Mouse (Mus musculus) left cerebral cortex, adult 8-10 months (tissue): ENCODE measurements around the gene Gm49395. TPM values are rescaled to one million over a fixed set of nuclear protein-coding genes. Genes with fewer than 3 reads are reported as not detected.
A peak's percentile ranks its signal among the peaks of the same experiment; 100 is the strongest.

Source experiments
- DNase-seq, 2 experiments: peaks; one replicate each; pipeline ENCODE4 v3.0.0; 2022; ENCODE audit warnings: low spot score in 2 of 2
- total RNA-seq, 4 experiments: library from RNA; stranded (reverse); gene quantifications; 2 replicates each; pipeline ENCODE4 v1.2.4; 2022

Gene Gm49395
- total RNA-seq, 4 experiments from 2014 or later = 2.0 to 4.1 (median 3.9) TPM

DNA sequence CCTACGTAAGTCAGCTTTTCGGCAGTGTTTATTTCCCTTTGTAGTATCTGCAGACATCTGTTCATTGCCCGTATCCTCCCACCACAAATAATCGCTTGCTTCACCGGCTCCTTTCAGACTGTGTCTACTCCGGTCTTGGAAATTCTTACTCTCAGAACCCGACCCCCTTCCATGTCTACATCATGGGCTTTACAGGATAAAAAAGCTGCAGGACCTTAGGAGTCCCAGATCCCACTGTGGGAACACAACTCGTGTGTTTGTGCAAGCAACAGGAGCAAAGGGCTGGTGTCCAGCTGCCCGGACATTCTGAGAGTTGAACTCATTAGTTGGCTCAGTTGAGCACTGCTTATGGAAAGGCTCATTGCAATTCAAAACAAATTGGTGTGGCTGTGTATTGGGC lies 46.9 kb downstream of the Gm49395 start:
- no peak for DNase-seq

DNA sequence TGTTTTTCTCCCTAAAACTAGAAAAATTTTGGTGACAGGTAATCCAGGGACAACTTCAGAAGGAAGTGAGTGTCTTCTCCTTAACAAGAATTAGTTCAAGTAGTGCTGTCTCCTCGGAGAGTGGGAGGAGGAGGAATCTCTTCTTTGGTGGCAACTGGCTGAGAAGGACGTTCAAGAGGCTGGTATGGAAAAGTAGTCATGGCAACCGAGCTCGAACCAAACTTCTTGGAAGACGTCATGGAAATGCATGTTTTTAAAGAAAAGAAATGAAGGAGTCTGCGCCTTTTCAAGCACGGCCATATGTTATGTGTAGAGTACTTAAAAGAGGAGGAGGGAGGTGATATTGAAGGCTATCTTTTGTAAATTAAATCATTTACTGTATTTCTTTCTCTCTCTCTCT lies 49.2 kb downstream of the Gm49395 start:
- peak in 1 of 2 experiments; percentile 38 for DNase-seq

DNA sequence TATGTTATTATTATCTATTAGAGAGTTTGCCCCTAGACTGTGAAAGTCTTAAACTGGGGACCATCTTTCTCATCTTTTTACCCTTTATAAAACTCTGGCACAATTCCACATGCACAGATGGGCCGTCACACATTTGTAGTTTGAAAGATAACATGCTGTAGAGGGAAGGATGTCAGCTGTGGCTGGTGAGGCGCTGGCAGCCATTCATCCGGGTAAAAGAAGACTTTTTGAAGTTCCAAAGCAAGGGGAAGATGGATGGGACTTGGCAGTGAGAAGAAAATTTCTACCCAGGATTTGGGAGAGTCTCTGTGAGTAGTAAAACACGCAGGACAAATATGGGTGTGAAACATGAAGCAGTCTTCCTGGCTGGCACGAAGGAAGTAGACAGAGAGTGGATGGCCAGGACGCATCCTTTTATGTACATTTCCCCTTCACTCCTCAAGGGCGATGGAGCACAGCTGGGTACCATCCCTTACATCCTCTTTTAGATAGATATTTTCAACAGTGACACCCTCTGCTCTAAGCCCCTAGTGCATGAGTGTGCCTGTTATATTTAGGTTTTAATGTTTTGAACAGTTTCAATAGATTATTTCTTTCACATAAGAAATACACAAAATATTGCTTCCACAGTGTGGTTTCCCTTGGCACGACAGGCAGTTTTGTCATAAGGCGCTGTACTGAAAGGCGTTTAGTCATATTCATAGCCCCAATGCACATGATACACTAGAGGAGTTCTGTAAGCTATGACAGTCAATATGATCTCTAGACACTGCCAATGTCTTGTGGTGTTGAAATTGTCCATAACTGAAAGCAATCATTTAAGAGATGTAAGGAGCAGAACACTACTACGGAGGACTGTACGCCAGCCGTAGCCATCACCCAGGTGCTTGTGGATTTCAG lies 50.8 kb downstream of the Gm49395 start:
- DNase-seq = no peak

DNA sequence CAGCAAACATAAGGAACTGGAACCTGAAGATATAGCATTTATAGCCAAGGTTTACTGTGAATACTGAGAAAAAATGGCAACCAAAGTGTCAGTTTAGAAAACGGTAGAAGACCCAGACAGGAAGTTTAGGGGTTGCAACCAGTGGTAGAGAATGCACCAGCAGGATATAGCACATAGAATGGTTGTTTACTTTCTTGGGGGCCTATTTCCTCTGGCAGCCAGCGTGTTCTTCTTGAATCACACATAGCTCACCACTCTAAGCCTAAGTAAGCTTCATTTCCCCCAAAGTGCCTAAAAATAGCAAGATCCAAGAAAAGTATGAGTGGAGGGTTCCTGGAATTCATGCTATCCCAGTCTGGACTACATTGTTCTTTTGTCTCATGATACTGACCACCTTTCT lies 59.1 kb downstream of the Gm49395 start:
- DNase-seq = no peak

DNA sequence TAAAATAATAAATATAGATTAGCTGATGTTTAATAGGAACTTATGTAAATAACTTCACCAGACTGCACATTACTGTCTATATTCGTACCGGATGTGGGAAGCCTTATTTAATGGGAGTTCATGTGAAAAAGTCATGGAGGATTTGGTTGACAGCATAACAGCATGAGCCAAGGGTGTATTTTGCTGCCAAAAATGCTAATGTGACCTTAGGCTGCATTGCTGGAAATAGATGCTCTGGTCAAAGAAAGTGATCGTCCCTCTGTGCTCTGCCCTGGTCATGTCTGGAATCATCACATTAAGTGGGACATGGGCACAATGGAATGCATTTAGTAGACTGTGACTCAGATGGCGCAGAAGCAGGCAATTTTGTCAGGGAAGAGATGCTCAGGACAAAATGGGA lies 64.4 kb downstream of the Gm49395 start:
- no peak for DNase-seq

DNA sequence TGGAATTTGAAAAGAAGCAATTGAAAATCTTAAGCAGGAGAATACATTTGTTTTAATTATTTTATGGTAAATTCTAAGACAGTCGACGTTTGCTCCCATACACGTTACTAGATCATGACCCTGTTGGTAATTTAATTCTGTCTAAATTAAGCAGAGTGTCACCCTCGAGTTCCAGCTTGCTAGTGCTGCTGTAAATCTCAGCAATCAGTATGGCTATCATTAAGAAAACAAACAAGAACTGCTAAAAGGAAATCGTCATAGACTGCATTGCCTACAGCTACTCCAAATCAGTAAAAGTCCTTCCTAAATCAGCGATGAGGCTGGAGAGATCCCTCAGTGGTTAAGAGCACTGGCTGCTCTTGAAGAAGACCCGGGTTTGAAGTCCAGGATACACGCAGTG lies 66.3 kb downstream of the Gm49395 start:
- DNase-seq = no peak

DNA sequence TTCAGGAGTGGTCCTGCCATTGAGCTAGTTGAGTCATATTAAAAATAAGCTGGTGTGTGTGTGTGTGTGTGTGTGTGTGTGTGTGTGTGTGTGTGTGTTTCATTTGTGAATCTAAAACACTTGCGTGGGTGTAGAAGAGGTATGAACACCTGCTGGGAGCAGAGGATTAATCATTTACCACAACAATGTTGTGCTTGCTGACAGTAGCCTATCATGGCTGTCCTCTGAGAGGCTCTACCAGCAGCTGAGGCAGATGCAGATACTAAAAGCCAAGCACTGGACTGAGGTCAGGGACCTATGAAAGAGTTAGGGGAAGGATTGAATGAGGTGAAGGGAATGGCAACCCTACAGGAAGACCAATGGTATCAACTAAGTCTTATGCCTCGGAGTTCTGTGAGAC lies 68.6 kb downstream of the Gm49395 start:
- no peak for DNase-seq

DNA sequence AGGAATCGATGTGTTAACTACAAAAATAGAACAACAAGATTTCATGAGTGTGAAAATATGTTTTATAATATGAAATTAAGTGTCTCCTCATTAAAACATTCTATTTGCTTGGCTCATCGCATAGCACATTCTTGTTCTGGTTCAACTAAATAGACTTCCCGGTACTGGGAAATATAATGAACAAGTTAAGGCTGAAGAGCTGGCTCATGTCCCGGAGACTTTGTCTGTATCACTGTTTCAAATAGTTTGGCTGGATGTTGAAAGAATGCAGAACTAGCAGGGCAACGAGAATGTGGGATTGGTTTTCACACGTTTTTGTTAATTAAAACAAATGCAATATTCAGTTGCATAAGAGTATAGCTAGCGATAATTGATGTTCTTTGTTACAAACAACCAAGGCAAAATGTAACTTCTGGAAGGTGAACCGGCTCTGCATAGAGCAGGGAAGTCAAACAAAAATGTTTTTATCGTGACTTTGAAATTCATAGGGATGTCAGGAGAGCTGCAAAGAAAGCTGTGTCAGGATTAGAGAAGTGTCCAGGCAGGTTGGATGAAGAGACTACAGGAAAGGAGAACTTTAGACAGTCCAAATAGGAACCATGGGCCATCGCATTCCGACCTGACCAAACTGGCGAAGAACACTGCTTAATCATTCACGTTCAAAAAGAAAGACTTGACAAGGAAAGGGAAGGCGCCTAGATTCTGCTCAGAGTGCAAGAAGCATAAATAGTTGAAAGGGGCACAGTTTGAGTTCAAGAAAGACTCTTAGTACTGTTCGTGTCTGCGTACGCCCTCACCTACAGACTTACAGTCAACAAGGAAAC lies 70.3 kb downstream of the Gm49395 start:
- no peak for DNase-seq

DNA sequence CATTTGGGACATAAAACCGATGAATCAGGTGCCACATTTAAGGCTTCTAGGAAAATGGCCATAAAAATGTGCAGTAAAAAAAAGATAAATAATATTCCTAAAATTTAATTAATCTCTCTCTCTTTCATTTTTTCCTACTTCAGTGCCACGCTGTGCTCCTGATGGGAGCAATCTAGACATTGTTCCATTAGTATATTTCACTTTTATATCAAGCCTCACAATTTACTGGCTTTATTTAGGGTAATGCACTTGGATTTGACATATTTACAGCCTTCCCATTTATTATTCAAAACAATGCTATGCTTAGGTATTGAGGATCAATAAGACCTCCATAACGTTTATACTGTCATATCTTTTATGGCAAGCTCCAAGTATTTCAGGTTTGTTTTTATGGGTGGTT lies 76.3 kb downstream of the Gm49395 start:
- DNase-seq = no peak

DNA sequence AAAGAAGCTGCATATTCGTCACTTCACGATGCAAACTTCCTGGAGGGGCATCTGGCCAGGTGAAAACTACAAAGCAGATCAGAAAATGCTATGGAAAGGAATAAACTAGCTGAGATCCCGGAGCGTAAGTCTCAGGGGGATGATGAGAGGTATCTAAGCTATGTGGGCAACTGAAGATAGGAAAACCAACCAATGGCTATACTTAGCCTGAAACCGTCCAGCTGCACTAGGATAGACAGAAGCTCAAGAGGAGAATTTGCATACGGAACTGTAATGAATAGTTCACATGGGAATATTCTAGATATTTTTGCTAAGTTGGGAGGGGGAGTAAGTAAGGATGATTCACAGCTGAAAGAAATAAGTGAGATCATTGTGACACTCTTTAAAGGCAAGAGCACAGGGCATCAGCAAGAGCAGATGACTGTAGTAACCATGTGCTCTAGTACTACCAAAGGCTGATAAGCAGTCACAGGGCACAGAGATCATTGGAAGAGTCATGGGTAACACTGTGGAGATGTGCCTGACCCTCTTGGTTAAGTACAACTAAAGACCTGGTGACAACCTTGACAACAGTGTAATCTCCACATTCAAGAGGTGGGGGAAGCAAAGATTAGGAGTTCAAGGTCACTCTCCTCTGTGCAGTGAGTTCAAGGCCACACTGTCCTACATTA lies 79.5 kb downstream of the Gm49395 start:
- DNase-seq = no peak

DNA sequence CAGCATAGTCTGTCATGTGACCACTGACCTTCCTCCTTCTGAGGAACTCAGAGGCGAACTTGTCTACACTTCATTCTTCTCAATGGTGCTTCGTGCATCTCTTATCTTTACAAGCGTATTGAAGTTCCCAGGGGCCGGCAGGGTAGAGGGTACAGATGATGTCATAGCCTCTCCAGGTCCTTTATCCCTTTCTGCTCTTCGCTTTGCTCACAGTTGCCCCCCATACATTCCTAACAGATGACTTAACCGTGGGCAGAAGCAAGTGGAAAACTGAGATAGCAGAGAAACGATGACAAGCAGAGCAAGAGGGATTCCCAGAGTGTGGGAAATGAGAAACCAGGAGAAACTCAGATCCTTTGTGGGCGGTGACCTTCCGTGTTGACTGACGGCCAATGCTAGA lies 80.3 kb downstream of the Gm49395 start:
- no peak for DNase-seq

DNA sequence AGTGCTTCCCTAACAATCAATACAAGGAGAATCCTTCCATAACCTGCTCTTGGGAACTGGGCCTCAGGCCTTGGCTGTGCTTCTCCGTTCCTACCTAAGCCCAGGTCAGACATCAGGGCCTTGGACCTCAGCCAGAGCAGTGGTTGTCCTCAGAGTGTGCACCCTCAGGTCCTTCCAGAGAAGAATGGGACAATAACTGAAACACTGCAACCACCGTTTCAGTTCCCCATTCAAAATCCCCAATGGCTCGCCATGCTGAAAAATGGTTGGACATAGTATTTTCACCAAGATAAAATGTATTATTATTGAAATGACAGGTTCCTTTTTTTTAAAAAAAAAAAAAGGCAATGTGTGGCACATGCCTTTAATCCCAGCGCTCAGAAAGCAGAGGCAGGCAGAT lies 81.0 kb downstream of the Gm49395 start:
- no peak for DNase-seq

DNA sequence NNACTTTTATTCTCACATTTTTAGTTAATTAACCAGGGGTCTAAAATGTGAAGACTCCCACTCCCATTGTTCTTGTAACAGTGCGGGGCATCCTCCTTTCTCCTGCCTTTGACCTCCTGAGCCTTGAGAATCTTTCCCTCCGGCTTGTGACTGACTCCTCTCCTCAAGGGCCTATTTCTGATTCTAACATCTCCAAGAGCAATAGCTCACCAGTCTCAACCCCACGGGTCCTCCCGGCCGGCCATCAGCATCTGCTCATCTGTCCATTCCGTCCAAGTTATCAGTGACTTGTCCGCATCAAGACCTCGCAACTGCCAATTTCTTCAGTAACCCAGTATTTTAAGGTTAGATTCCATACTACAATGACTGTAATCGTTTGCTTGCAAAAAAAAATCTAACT lies 84.2 kb downstream of the Gm49395 start:
- DNase-seq = no peak

DNA sequence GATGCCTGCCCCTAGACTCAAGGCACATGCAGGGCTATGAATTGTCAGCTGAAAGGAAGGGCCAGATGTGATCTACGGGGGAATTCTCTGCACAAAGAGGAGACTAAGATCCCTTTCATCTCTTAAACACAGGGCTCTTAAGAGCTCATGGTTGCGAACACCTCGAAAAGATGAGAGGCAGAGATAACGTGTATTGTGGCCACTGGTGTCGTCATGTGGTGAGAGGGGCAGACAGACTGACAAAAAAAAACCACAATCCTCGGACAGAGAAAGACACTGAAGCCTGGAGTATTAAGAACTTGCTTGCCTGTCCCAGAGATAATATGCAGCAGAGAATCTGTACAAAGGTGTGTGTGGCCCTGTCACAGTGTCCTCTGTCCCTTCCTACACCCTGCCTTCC lies 90.2 kb downstream of the Gm49395 start:
- DNase-seq = no peak

DNA sequence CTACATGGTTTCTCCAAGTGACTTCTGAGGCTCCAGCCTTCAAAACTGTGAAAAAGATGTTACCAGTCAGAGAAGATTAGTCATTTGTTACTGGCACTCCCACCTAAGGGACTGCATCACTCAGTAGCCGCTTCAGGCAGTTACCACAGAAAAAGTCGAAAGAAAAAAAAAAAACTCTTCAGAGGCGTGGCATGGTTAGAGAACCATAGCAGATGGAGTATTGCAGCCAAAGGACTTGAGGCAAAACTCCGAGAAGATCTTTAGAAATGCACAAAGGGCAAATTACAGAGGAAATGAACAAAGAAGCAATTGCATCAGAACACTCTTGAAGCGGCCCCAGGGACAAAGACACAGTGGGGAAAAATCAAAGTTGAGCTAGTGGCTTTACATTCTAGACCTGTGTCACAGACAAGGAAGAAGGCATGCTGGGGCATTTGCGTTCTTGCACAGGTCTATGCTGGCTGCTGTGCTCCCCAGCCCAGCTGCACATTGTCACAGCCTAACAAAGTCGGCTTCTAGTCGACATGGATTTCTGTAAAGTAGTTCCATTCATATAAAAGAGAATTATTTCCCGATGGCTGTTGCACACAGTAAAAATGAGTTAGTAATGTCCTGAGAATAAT lies 95.4 kb downstream of the Gm49395 start:
- no peak for DNase-seq

DNA sequence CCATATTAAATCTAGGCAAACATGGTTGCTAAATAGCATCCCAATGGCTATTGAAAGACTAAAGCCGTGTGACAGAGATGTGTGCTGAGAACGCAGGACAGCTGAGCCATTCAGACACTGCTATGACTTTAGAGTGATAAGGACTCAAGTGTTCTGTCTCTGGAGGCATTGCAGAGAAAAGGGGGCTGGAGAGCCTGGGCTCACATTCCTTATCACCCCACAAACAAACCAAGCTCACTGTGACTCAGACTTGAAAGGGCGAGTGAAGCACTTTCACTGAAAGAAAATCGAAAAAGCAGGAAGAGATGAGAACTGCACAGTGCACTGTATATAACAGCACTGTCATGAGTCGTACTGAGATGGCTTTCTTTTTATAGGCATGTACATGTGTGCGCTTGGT lies 96.4 kb downstream of the Gm49395 start:
- no peak for DNase-seq

DNA sequence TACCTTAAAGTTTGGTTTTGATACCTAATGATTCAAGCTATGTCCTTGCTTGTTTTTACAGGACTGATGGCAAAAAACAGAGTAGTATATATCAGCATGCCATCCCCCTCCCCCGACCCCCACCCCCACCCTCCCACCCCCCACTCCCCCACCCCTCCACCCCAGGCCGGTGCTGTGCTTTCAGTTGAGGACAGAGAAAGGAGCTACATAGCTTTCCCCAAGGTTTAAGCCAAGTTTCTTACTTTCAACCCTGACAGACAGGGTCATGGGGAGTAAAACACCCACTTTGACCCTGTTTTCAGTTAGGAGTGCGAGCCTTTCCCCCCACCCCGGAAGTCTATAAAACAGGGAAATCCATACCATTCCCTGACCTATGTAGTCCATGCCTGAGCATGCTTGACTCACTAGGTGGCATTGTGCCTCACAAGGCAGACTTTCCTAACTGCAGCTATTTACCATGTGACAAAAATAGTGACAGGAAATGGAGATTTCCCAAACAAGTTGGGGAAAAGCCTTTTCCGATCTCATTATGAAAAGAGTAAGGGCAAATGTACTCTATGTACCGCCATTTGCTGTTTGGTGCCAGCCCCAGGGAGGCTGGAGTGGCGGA lies 98.2 kb downstream of the Gm49395 start:
- no peak for DNase-seq

DNA sequence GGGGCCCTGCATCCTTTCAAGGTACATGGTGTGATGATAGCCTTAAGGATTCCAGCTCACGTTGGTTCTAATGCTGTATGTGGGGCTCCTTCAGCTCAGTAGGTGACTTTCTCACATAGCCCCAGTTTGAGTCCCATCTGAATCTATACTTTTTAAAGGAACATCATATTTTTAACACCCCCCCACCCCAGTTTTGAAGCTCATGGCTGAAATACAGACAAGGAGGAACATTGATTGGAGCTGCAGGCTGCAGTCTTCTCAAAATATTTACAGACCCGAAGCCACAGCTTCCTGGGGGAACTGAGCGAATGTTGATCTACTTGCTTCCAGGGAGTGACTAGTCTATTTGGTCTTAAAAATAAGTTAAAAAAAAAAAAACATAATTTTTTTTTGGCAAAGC lies 98.9 kb downstream of the Gm49395 start:
- no peak for DNase-seq

DNA sequence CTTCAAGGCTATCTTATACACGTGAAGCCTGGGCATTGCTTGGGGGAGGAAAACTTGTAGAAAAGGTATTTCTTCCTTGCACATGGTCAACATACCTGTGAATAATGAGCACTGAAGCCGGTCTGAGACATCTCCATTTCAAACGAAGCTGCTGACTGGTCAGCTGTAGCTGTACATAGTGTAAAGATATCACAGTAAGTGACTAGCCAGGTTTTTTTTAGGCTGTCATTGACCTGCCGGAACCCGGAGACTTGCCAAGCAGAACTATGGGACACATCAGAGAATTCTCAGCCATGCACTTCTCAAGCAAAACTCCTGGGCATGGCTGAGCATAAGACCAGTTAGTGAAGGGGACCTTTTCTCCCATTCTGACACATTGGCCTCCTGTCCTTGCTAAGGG lies 99.6 kb downstream of the Gm49395 start:
- DNase-seq = no peak

DNA sequence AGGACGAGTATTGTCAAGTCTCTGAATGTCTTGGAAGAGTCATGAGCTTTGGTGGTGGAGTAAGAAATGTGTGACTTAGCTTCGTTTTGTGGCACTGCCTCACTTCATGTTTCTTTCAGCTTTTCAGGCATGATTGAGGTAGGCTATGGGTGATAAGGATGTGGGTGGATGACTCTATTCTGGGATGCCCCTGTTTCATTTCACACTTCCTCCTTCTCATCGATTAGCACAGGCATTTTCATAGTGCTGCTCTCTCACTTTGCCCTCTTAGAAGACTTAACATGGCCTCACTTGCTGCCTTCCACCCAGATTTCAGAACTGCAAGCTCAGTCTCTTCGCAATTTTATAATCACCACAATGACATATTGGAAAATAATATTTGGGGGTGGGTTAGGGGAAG lies 102.1 kb downstream of the Gm49395 start:
- no peak for DNase-seq

DNA sequence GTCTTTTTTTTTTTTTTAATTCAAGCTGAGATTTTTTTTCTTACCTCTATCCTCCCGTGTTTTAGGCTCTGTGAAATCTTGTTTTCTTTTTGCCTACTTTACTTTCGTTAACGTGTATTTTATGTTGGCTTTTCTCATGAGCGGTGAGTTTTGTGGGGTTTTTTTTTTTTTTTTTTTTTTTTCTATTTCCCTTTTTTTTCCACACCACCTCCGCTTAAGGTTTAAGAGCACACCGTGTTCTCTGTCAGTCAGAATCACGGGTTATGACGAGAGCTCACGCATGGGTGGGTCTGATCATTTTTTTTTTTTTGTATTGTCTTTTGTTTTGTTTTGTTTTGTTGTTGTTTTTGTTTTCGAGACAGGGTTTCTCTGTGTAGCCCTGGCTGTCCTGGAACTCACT lies 103.6 kb downstream of the Gm49395 start:
- DNase-seq = no peak
